Mouse (Mus musculus): ENCODE measurements around the gene Cysrt1.
"Not testable (repeated sequence)": the region's sequence is repeated elsewhere in the genome, so short reads cannot be mapped to it uniquely, and the experiment has no call there.

Gene Cysrt1

DNA sequence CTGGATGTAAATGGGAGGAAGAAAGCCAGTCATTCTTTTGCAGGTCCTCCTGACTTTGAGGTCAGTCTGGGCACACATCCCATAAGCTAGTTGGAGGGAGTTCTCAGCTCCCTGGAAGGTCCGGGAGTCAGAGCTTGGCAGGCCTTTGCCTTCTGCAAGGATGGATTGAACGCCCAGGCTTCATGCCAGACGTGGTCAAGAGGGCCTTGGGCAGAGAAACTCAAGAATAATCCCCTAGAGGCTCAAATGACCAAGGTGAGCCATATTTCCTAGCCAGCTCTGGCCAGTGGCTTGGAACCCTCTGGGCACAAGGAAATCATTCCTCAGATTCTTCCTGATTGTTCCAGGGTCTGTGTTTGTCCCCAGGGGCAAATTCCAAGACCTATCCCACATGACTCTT, 22.6 kb upstream of the Cysrt1 start:
- no peak for DNase-seq (ENCODE audit: low read depth, low spot score)

DNA sequence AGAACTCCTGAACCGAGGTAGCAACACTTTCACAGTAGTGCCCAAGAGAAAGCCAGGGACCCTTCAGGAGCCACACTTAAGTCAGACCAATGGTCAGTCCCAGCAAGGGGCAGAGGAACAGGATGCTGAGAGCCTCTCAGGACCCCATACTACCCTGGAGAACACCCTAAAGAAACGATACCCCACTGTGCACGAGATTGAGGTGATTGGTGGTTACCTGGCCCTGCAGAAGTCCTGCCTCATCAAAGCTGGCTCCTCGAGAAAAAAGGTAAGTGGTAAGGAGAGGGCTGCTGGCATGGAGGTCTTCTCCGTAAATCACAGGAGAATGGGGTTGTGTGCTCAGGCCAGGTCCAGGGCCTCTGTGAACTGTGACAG, 22.0 kb upstream of the Cysrt1 start:
- DNase-seq (ENCODE audit: low read depth, low spot score) = no peak

DNA sequence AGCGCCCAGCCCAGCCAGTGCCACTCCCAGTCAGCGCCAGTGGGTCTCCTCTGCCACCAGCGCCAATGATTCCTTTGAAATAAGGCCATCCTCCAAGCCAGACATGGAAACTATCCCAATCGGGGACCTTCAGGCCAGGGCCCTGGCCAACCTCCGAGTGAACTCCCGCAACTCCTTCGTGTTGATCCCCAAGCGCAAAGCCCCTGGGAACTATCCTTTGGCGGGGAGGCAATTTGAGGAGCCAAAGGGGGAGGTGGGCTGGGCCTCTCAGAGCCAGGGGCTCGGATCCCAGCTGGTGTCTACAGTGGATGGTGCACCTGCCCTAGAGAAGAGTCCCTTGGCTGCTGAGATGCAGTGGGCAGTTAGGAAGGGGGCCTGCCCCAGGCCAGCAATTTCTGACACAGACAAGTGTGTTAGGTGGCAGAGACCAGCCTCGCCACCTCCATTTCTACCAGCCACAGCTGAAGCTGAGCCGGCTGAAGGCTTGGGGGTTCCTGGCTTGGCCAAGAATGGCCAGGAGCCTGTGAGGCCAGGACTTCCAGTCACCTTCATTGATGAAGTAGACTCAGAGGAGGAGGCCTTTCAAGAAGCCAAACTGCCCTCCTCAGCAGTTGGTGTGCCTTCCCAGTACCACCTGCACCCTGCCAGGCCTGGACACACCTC, 21.5 kb upstream of the Cysrt1 start:
- no peak for DNase-seq (ENCODE audit: low read depth, low spot score)

DNA sequence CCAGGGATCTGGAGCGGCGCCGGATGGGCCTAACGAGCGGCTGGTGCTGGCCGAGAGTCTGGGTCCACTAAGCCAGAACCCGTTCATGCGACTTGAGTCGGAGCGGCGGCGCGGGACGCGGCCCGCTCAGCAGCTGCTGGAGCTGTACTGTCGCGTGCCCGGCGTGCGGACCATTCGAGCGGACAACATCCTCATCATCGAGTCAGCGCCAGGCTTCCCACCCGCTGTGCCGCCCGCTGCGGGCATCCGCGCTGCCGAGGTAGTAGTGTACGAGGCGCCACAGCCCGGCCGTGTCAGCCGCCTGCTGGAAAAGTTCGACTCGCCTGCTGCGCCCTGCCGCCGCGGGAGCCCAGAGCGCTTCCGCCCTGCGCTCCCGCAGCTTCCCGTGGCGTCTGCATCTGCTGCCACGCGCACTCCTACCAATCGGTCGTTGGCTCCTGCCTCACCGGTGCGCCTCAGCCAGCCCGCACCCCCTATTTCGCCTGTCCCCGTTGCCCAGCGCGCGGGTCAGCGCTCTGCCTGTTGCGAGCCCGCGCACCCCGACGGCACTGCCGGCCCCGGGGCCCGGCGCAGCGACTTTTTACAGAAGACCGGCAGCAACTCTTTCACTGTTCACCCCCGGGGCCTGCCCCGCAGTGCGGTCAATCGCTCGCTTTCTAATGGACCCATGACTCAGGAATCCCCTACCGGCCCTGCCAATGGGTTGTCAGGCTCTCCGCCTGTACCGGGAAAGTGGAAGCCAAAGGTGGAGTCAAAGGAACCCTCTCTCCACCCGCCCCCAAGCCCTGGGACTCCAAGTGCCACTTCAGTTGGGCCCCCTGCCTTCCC, 20.8 kb upstream of the Cysrt1 start:
- no peak for DNase-seq (ENCODE audit: low read depth, low spot score)

DNA sequence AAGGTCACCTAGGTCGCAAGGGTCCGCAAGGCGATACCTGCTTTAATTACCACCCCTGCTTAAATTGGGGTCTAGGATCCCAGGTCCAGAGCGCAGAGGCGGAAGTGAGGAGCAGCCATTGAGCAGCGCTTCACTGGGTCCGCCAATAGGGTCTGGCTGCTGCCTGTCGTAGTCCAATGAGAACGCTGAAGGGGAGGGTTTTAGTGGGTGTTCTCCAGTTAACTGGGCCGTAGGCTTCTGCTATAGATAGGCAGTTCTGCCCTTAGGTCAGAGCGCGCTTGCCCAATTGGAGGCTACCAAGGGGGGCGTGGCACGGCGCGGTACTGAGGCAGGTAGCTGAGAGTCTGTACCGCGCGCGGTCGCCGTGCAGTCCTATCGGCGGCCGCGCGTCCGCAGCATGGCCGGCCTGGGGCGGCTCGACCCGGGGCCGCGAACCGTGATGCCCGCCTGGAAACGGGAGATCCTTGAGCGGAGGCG, 20.1 kb upstream of the Cysrt1 start, which contains the start of gene Tprn:
Tprn (plus strand) TSS at position 328 of the 477 bp plus-strand sequence.
- DNase-seq (ENCODE audit: low read depth, low spot score) = peak; percentile 100

DNA sequence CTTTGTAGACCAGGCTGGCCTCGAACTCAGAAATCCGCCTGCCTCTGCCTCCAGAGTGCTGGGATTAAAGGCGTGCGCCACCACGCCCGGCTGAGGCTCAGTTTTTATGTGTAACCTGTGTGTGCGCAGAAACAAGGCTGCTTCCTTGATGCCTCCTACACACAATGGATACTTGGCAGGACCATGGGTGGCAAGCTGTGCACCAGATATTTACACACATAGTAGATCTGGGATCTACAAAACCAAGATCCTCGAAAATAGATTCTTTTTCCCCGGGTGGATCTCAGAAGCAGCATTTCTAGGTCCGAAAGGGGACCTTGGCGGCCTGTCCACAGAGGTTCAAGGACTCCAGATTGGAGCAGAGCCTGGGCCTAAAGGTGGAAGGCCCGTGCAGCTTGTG, 19.6 kb upstream of the Cysrt1 start:
- DNase-seq (ENCODE audit: low read depth, low spot score) = no peak

DNA sequence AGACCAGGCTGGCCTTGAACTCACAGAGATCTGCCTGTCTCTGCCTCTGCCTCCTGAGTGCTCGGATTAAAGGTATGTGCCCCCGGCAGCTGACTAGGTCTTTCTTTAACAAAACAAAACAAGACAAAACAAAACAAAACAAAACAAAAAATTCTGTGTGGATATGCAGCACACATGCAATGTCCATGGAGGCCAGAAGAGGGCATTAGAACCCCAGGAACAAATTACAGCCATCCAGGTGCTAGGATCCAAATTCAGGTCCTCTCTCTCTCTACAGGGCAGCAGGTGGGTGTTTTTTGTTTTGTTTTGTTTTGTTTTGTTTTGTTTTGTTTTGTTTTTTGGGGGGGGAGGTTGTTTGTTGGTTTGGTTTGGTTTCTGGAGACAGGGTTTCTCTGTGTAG, 16.6 kb upstream of the Cysrt1 start:
- peak; percentile 77 for DNase-seq (ENCODE audit: low read depth, low spot score)

DNA sequence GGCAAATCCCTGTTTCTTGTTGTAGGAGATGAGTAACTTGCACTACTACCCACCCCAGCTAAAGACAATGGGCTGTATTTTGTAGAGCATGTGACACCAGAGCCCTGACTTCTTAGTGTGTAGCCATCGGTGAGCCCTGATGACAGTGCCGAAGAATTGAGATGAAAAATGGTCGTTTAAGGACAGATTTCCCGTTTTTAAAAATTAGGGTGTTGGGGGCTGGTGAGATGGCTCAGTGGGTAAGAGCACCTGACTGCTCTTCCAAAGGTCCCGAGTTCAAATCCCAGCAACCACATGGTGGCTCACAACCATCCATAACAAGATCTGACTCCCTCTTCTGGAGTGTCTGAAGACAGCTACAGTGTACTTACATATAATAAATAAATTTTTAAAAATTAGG, 15.0 kb upstream of the Cysrt1 start:
- not testable (repeated sequence) for DNase-seq (ENCODE audit: low read depth, low spot score)

DNA sequence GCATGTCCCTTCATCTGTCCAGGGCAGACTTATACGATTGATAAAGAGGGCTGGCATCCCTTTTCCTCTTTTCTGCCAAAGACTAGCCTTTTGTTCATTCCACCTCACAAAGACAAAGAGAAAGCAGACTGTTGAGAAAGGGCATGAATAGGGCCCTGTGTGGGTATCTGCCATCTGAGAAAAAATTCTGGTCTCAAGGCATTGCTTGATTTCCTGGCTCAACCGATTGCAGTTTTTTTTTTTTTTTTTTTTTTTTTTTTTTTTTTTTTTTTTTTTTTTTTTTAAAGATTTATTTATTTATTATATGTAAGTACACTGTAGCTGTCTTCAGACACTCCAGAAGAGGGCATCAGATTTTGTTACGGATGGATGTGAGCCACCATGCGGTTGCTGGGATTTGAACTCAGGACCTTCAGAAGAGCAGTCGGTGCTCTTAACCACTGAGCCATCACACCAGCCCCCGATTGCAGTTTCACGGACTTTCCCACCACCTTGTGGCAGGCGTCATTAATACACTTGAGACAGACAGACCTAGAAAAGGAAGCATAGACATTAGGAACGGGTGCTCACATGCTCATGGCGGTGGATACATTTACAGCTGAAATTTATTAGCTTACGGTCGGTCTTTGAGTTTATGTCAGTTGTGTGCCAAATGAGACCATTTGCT, 14.3 kb upstream of the Cysrt1 start:
- DNase-seq (ENCODE audit: low read depth, low spot score) = peak; percentile 89

DNA sequence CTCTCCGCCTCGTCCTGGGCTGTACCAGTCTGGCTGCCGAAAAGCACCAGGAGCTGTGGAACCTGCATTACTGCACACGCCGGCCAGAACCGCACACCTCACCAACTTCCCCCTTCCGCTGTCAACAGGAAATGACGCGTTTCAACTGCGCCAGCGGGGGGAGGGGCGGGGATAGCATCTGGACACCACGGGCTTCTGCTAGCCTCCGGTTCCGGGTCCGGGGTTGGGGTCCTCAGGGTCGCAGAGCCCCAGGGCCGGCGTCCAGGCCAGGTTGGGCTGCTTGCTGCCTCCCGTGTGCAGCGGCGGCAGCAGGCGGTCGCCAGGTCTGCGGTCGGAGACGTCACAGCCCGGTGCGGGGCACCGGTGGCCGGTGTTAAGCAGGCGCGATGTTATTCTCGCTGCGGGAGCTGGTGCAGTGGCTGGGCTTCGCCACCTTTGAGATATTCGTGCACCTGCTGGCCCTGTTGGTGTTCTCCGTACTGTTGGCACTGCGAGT, 13.1 kb upstream of the Cysrt1 start, which contains the start of gene Tmem203:
Tmem203 (plus strand) TSS at position 156 of the 496 bp plus-strand sequence.
- DNase-seq (ENCODE audit: low read depth, low spot score) = peak; percentile 96

DNA sequence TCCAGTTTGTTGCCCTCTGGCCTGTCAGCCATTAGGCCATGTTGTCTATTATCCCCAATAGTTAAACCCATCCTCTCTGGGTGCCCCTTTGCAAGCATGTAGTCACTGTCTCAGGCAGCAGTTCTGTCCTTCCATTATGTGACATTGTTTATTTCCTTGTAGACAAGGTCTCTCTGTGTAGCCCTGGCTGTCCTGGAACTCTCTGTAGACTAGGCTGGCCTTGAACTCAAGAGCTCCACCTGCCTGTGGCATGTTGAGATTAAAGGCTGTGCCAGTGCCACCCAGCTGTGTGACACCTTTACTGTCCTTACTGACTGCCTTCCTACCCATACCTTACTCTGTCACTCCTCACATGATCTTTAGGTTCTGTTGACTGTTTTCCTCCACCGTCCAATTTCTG, 10.1 kb upstream of the Cysrt1 start:
- no peak for DNase-seq (ENCODE audit: low read depth, low spot score)

DNA sequence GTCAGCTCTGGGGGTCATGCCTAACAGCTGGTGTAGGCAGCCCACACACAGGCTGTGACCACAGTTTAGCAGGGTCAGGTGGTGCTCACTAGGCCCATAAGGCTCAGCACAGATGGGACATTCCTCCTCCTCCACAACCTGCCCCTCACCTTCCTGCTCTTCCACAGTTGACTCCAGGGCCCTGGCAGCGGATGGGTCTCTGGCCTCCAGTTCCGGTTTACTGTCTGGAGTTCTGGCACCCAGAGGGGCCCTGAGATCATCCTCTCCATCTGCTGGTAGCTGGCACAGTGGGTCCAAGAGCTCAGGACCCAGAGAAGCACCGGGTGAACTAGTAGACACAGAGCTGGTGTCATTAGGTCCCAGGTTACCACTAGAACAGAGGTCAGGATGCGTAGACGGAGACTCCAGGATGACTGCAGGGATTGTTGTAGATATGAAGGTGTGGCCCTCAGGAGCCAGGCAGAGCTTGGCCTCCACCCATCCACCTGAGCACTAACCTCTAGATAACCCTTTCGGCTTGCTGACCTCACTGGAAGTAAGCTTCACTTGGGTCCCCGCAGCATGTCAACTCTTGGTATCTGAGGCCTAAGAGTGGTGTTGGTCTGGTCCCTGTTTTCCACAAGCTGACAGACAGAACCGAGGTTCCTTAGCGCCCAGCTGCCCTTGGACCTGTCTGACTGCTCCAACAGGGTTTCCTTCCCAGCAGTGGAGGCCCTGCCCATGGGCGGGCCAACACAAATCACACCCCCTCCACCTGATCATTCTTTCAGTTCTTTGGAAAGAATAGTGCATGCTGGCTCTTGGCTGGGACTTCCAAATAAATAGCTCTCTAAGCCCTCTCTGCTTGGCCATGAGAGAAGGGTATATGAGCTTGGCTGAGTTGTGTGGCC, 4.2 kb upstream of the Cysrt1 start, which contains the start of gene AL732309.1:
AL732309.1 (minus strand) TSS at position 681 of the 890 bp plus-strand sequence.
- DNase-seq (ENCODE audit: low read depth, low spot score) = peak; percentile 43

DNA sequence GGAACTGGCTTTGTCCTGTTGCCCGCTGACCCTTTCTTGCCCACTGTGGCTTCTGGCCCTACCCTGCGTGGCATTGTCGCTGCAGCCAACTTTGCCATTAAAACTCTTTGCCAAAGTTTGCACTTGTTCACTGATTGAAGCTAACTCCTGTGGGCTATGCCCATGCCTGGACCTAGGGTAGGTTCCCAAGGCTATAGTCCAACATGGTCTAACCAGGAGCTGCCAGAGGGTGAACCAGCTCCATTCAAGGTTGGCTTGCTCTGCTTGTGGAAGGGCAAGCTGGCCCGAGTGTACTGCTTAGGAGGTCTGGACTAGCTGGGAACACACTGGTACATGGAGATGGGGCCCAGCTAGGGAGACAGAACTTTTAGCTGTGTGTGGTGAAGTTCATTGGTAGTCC, 1.9 kb upstream of the Cysrt1 start:
- no peak for DNase-seq (ENCODE audit: low read depth, low spot score)

DNA sequence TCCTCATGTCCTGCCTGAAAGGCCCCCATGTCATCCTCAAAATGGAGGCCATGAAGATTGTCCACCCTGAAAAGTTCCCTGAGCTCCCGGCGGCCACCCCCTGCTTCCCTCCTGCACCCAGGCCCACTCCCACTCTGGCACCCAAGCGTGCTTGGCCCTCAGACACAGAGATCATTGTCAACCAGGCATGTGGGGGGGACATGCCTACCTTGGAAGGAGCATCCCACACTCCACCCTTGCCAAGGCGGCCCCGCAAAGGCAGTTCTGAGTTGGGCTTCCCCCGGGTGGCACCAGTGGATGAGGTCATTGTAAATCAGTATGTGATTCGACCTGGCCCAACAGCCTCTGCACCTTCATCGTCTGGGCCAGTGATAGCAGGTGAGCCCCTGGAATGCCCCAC, 1.1 kb upstream of the Cysrt1 start:
- no peak for DNase-seq (ENCODE audit: low read depth, low spot score)

DNA sequence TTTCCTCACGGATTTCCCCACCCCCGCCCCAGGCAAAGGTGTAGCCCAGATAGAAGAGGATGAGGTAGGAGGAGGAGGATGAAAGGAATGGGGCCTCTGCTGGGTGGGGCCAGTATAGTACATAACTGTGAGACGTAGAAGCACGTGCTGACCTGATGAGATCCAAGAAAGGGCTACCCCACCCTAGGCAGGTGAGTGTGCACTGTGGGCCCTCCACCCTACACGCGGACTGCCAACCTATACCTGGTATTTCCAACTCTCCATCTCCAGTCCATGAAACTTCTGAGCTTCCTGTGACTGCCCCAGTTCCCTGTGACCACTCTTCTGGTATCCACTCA, 845 bp downstream of the Cysrt1 start:
- DNase-seq (ENCODE audit: low read depth, low spot score) = peak; percentile 40

DNA sequence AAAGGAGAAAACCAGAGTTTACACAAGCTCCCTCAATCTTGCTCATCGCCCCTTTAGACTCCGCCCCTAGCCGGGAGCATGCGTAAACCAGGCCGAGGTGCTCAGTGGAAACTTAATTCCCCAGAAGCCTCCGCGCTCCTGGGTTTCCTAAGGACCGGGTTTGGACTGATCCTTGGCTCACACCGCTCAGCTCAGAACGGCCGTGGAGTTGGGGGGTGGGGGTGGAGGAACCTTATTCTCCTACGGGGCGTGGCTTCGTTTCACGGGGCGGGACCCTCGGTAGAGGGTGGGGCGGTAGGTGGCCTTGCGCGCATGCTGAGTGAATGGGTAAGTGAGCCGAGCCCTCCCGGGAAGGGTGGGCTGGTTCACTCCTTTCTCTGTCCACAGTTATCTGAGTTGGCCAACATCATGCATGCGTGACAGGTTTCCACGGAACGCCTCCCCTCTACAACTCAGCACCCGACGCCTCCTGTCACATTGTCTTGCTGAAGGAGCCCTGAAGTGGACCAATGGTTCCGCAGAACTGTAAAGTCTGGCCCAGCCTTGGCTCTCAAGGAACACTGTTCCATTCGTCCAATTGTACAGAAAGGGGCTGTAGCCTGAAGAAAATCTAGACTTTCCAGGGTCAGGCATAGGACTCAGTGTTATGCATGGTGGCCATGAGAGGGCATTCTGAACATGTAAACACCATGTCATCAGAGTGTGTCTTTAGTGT, 1.4 kb downstream of the Cysrt1 start:
- DNase-seq (ENCODE audit: low read depth, low spot score) = peak; percentile 98

DNA sequence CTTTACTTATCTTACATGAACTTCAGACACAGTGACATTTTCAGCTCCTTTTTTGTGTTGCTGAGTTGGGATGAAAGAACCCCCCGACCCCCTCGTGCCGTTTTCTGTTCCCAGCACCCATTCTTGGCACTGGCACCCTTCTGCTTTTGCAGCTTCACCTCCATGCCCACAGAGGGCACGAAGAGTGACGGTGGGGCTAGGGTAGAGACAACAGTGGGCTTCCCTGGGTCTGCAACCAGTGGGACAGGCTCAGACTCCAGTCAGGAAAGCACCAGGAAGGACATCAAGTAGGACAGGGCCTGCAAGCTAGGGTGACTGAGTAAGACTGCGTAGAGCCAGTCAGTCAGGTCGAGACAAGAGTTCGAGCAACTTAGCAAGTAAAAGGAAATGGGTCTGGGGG, 1.9 kb downstream of the Cysrt1 start:
- no peak for DNase-seq (ENCODE audit: low read depth, low spot score)

DNA sequence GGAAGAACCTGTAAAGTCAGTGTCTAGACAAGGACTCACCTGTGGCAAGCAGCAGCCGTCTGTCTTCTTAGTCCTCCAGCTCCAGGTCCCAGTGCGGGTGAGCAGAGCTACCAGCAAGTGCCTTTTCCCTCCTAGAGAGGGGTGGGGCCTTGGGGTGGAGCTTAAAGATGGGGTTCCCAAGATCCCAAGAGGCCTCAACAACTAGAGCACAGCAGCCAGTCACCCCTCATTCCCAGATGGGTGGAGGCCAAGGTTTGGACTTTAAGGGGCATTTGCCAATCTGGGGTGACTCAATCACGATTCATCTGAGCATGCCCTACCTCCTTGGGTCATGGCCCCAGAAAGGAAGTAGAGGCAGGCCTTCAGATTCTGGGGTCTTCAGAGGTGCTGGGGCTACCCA, 2.5 kb downstream of the Cysrt1 start:
- DNase-seq (ENCODE audit: low read depth, low spot score) = no peak

DNA sequence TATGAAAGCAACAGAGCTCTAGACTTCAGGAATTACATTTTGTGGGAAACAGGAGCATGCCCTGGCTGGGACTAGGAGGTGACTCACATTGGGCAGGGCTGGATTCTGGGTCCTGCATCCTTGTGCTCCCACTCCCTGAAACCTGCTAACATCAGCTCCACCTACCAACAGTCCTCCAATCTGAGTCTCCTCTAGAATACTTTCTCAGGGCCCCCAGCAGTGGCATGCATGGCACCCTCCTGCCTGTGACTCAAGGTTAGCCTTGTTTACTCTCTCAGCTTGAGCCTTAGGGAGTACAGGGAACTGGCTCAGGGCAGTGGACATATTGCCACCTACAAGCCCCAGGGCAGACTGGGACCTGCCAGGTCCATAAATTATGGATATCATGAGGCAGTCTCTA, 4.1 kb downstream of the Cysrt1 start:
- DNase-seq (ENCODE audit: low read depth, low spot score) = no peak

DNA sequence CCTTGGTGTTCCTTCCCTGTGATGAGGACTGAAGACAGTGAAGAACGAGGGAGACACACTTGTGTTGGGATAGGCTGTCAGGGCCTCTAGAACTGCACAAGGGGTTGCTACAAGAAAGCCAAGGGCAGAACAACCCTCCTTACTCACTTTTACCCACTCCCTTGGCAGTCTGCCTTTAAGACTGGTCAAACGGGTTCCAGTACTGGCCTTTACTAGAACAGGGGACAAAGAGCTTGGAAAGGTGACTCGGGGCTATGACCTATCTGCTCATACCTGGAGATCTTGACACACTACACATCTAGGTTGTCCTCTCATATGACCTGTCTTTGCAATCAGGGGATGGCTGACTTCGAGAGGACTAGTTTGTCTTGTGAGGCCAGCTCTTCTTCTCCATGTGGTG, 4.7 kb downstream of the Cysrt1 start:
- no peak for DNase-seq (ENCODE audit: low read depth, low spot score)

DNA sequence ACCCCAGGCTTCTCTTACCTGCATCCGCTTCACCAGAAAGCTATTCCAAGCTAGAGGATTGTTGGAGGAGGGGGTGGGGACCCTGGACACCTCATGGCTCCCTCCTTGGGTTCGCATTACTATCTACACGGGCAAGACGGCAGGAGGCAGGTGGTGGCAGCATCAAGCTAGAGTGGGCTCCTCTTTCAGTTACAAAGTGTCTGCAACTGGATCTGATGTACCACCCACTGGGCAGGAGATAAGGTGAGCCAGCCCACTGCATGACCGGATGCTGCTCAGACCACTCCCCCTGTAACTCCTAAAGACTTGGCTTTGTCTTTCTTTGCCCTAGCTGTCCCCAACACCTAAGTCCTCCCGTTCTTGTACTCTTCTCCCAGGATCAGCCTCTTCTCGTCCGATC, 5.6 kb downstream of the Cysrt1 start, which contains the start of gene Rnf224:
Rnf224 (minus strand) TSS at position 174 of the 400 bp plus-strand sequence.
- DNase-seq (ENCODE audit: low read depth, low spot score) = no peak
